Mouse (Mus musculus): ENCODE measurements around the gene Pou3f4. TPM values are rescaled to one million over a fixed set of nuclear protein-coding genes. Genes with fewer than 3 reads are reported as not detected.

The Pou3f4 gene
- polyA plus RNA-seq (2017; shearing (Covaris generic)) = not detected

GRCm38 (mm10) chrX:110814151-110814571, at the start of gene Pou3f4:
Gene Pou3f4 (plus strand): TSS chrX:110814280.

